Comparison of ENCODE assay signal across 7 mouse cellular contexts in the genomic region with DNA sequence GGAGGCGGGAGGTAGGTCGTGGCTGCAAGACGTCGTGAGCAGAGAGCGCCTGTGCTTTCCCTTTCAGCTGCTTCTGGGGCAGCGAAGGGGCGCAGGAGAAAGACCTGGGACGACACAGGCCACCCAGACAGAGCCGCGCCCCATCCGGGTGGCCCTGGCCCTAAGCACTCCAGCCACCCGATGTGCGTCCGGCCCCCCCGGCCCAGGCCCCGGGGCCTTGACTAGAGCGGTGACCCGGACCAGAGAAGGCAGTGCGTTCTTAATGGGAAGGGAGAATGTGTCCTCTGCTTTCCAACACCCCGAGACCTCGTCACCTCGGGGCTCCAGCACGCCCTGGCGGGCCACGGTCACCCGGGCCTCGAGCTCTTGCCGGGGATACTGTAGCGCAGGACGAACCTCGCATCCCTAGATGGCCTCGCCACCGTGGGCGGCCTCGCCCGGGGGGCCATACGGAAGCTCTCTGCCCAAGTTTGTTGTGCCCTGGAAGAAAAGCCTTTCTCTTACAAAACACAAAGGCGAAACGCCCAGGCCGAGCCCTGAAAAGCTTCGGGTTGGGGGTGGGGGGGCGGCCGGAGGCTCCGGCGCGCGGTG. TPM values are rescaled to one million over a fixed set of nuclear protein-coding genes. Genes with fewer than 3 reads are reported as not detected.
DNase-seq lines count a peak whose midpoint lies in the region; ATAC-seq and TF ChIP-seq lines count a peak whose summit lies in the region.

No protein-coding gene starts in this region.

- ATAC-seq in erythroid progenitor cell, adult 5-6 weeks (replicated peaks; ENCODE audit: low FRiP score, poor library complexity, severe bottlenecking), result peak; percentile 44; the same call in 1 of the 2 replicates
- ATAC-seq in hindbrain, embryonic 12.5 days (ENCODE audit: low FRiP score), result peak; percentile 38; the same call in 1 of the 2 replicates
- ATAC-seq in liver, embryonic 12.5 days, result peak; percentile 28; the same call in 1 of the 2 replicates
- no peak for ATAC-seq in neural tube, embryonic 14.5 days (ENCODE audit: low read depth)

- no peak for TF ChIP-seq CTCF in ES-Bruce4 (IDR thresholded peaks at IDR 0.05; ENCODE audit: low read depth, low read length)

- H3K4me1 ChIP-seq in ES-Bruce4 (ENCODE audit: control insufficient read depth, insufficient read depth, low read length), result no peaks in the 10 kb centered on the region
- H3K4me1 ChIP-seq in hindbrain, embryonic 12.5 days, result peaks cover 30% of the 10 kb centered on the region
- peaks cover 33% of the 10 kb centered on the region for H3K4me1 ChIP-seq in liver, embryonic 12.5 days
- peaks cover 8% of the 10 kb centered on the region; the same call in 1 of the 2 replicates for H3K4me1 ChIP-seq in neural tube, embryonic 14.5 days (ENCODE audit: control insufficient read depth, insufficient read depth, low read length)

- under 1% methylated on average over 46 of the region's 47 CpGs for WGBS in hindbrain, embryonic 12.5 days
- under 1% methylated on average over 47 of the region's 47 CpGs for WGBS in liver, embryonic 12.5 days (ENCODE audit: insufficient replicate concordance)
- WGBS in neural tube, embryonic 14.5 days, result under 1% methylated on average over 47 of the region's 47 CpGs

- TF ChIP-seq EP300 in ES-Bruce4 (IDR thresholded peaks at IDR 0.05; ENCODE audit: insufficient read depth, low read depth, low read length), result no peak

- peak; percentile 42 for DNase-seq in CD4-positive, CD25-positive, alpha-beta regulatory T cell, adult 2 months (ENCODE audit: low read depth, low spot score)
- no peak for DNase-seq in layer of hippocampus, adult 8-10 months (ENCODE audit: low spot score in 2 of 2)

- no peaks in the 10 kb centered on the region for H3K9me3 ChIP-seq in ES-Bruce4 (replicated peaks; ENCODE audit: control insufficient read depth, insufficient read depth, low read length, poor library complexity, severe bottlenecking)
- no peaks in the 10 kb centered on the region for H3K9me3 ChIP-seq in hindbrain, embryonic 12.5 days (replicated peaks)
- no peaks in the 10 kb centered on the region for H3K9me3 ChIP-seq in liver, embryonic 12.5 days (replicated peaks)
- H3K9me3 ChIP-seq in neural tube, embryonic 14.5 days (ENCODE audit: control insufficient read depth, low read length), result no peaks in the 10 kb centered on the region

- no peaks in the 10 kb centered on the region for H3K36me3 ChIP-seq in ES-Bruce4 (ENCODE audit: control insufficient read depth, insufficient read depth, low read length, poor library complexity, severe bottlenecking)
- H3K36me3 ChIP-seq in hindbrain, embryonic 12.5 days, result no peaks in the 10 kb centered on the region
- no peaks in the 10 kb centered on the region for H3K36me3 ChIP-seq in liver, embryonic 12.5 days
- H3K36me3 ChIP-seq in neural tube, embryonic 14.5 days (ENCODE audit: control insufficient read depth, insufficient read depth, low read length), result no peaks in the 10 kb centered on the region

- peak overlapping the region; percentile 74 for H3K4me2 ChIP-seq in hindbrain, embryonic 12.5 days (replicated peaks)
- H3K4me2 ChIP-seq in liver, embryonic 12.5 days, result peak overlapping the region; percentile 85
- H3K4me2 ChIP-seq in neural tube, embryonic 14.5 days (ENCODE audit: low read depth, low read length), result peak overlapping the region; percentile 51

- H3K4me3 ChIP-seq in ES-Bruce4 (ENCODE audit: low read depth, low read length), result peak overlapping the region; percentile 49
- H3K4me3 ChIP-seq in hindbrain, embryonic 12.5 days, result peak overlapping the region; percentile 49
- peak overlapping the region; percentile 57 for H3K4me3 ChIP-seq in liver, embryonic 12.5 days
- peak overlapping the region; percentile 40 for H3K4me3 ChIP-seq in neural tube, embryonic 14.5 days (ENCODE audit: low read depth, low read length)

- H3K9ac ChIP-seq in ES-Bruce4 (ENCODE audit: low read depth, poor library complexity, severe bottlenecking), result peak overlapping the region; percentile 59
- peak overlapping the region; percentile 75 for H3K9ac ChIP-seq in hindbrain, embryonic 12.5 days
- peak overlapping the region; percentile 62 for H3K9ac ChIP-seq in liver, embryonic 12.5 days
- H3K9ac ChIP-seq in neural tube, embryonic 14.5 days (replicated peaks; ENCODE audit: low read depth, low read length), result peak overlapping the region; percentile 54

- H3K27me3 ChIP-seq in ES-Bruce4 (ENCODE audit: control insufficient read depth, insufficient read depth, low read length, poor library complexity, severe bottlenecking), result peaks cover 2% of the 10 kb centered on the region; the same call in 1 of the 2 replicates
- H3K27me3 ChIP-seq in hindbrain, embryonic 12.5 days, result peaks cover 84% of the 10 kb centered on the region
- peaks cover 98% of the 10 kb centered on the region for H3K27me3 ChIP-seq in liver, embryonic 12.5 days (replicated peaks)
- H3K27me3 ChIP-seq in neural tube, embryonic 14.5 days (ENCODE audit: control insufficient read depth, insufficient read depth, low read length), result peaks cover 35% of the 10 kb centered on the region

- no peak for TF ChIP-seq POLR2A in ES-Bruce4 (IDR thresholded peaks at IDR 0.05; ENCODE audit: insufficient read depth, low read length)

- no peak overlapping the region for H3K27ac ChIP-seq in ES-Bruce4 (ENCODE audit: insufficient read depth, low read length)
- peak overlapping the region; percentile 86 for H3K27ac ChIP-seq in hindbrain, embryonic 12.5 days
- H3K27ac ChIP-seq in liver, embryonic 12.5 days, result no peak overlapping the region
- peak overlapping the region; percentile 76 for H3K27ac ChIP-seq in neural tube, embryonic 14.5 days (ENCODE audit: low read depth, low read length)

RNA-seq across cellular contexts. Expression of gene Rnf220, which starts 1.8 kb away (rescaled TPM):
- 130 and 132 TPM in 2 replicates for polyA plus RNA-seq in ES-Bruce4 (2011; ENCODE audit: insufficient read depth, insufficient read length, low read depth, missing spikeins)
- 20.9 and 22.6 TPM in 2 replicates for total RNA-seq in erythroid progenitor cell, adult 5-6 weeks (2015; ENCODE audit: low replicate concordance)
- 10.1 and 21.9 TPM in 2 replicates for total RNA-seq in erythroid progenitor cell, adult 5-6 weeks (2017; ENCODE audit: low replicate concordance)
- 104 and 111 TPM in 2 replicates for polyA plus RNA-seq in hindbrain, embryonic 12.5 days (2016; fragmentation: Nextera tagmentation; extraction: Ambion mirVana)
- 55.5 and 55.9 TPM in 2 replicates for polyA plus RNA-seq in liver, embryonic 12.5 days (2016; fragmentation: Nextera tagmentation; extraction: Ambion mirVana)
- 73.4 and 83.9 TPM in 2 replicates for polyA plus RNA-seq in neural tube, embryonic 14.5 days (2014; fragmentation: Nextera tagmentation; extraction: Ambion mirVana)
- total RNA-seq in layer of hippocampus, adult 8-10 months (2022), result 100 to 1,000 TPM; 171 to 184 (median 178) TPM

RNA-seq across cellular contexts. Expression of gene Eri3, which starts 55.2 kb away (rescaled TPM):
- polyA plus RNA-seq in ES-Bruce4 (2011; ENCODE audit: insufficient read depth, insufficient read length, low read depth, missing spikeins), result 67.1 and 68.0 TPM in 2 replicates
- 19.1 and 24.3 TPM in 2 replicates for total RNA-seq in erythroid progenitor cell, adult 5-6 weeks (2015; ENCODE audit: low replicate concordance)
- 0.61 and 5.5 TPM in 2 replicates for total RNA-seq in erythroid progenitor cell, adult 5-6 weeks (2017; ENCODE audit: low replicate concordance)
- 177 and 178 TPM in 2 replicates for polyA plus RNA-seq in hindbrain, embryonic 12.5 days (2016; fragmentation: Nextera tagmentation; extraction: Ambion mirVana)
- 53.7 and 57.8 TPM in 2 replicates for polyA plus RNA-seq in liver, embryonic 12.5 days (2016; fragmentation: Nextera tagmentation; extraction: Ambion mirVana)
- 210 and 291 TPM in 2 replicates for polyA plus RNA-seq in neural tube, embryonic 14.5 days (2014; fragmentation: Nextera tagmentation; extraction: Ambion mirVana)
- total RNA-seq in layer of hippocampus, adult 8-10 months (2022), result 100 to 1,000 TPM; 182 to 220 (median 203) TPM

Comparison
In these comparisons a context has a peak if more than half of its experiments do, and no peak if none do; other contexts are left out.
1. H3K27ac ChIP-seq: peak in hindbrain, embryonic 12.5 days (single experiment) and neural tube, embryonic 14.5 days (single experiment); none in ES-Bruce4 (single experiment) and liver, embryonic 12.5 days (single experiment).
2. Peak in every context shown above with its lines, with median percentiles within 50 percentile points of each other: H3K4me3 ChIP-seq, H3K9ac ChIP-seq and H3K4me2 ChIP-seq.